Mouse (Mus musculus) erythroblast, adult 5-6 weeks (primary cell): ENCODE measurements around the gene A630095N17Rik. TPM values are rescaled to one million over a fixed set of nuclear protein-coding genes. Genes with fewer than 3 reads are reported as not detected.
A peak's percentile ranks its signal among the peaks of the same experiment; 100 is the strongest.

ENCODE experiments used
- ATAC-seq: replicated peaks from 2 replicates; pipeline ENCODE4 v1.8.0; 2016; ENCODE audit warnings: moderate number of reproducible peaks, mild to moderate bottlenecking, moderate TSS enrichment, inconsistent platforms; ENCODE audit not compliant: poor library complexity, low FRiP score, severe bottlenecking
- total RNA-seq, 2 experiments: library from RNA; stranded (forward) in 1 of 2; stranded (reverse) in 1 of 2; fragments of 150-400 nt in 1 of 2; fragments of 200-764, 138-1000 nt in 1 of 2; gene quantifications; 2 replicates each; pipeline versions ENCODE4 v1.2.3 to v1.2.4; 2015 to 2017; ENCODE audit warnings: low replicate concordance in 2 of 2

Gene A630095N17Rik
- total RNA-seq, 2 experiments from 2014 or later, result not detected

- ATAC-seq, result peak; percentile 64
Observed at GRCm38 (mm10) chr1:75216797-75217585, 14.9 kb downstream of the A630095N17Rik start.

GRCm38 (mm10) chr1:75215785-75216184 is 16.1 kb downstream of the A630095N17Rik start:
- ATAC-seq, result no peak

DNA sequence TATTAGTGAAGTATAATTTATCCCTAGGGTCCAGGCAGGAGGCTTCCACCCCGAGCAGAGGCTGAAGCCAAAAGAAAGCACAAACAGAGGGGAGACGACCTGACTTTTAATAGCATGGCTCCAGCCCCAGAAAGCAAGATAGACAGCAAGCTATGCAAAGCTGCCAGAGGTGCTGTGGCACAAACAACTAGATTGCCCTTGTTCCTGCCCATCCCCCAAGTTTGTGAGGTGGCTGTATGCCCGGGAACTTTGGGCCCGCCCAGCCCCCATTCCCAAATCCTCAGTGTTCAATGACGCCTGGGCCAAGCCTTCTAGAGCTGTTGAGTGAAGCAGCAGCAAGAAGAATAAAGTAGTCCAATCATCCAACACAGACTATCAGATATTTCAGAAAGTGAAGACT is 17.0 kb downstream of the A630095N17Rik start:
- ATAC-seq, result no peak

DNA sequence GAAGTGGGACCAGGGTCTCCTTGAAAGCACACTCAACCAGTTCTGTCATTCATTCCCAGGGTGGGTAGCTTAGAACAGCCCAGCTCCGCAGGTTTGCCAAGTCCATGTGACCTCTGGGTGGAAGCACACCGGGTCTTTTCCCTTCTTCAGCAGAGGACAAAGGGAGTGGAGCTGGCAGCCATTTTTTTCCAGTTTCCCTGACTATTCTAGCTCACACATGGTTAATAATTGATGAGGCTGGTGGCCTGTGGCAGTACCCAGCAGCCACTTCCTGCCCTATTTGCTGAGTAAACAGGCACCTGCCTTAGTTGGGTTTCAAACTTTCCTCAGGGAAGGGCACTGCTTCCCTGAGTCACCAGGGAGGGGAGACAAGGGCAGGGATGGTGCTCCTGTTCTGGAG is 17.5 kb downstream of the A630095N17Rik start:
- ATAC-seq, result no peak

GRCm38 (mm10) chr1:75213096-75213495 is 18.8 kb downstream of the A630095N17Rik start:
- no peak for ATAC-seq

DNA sequence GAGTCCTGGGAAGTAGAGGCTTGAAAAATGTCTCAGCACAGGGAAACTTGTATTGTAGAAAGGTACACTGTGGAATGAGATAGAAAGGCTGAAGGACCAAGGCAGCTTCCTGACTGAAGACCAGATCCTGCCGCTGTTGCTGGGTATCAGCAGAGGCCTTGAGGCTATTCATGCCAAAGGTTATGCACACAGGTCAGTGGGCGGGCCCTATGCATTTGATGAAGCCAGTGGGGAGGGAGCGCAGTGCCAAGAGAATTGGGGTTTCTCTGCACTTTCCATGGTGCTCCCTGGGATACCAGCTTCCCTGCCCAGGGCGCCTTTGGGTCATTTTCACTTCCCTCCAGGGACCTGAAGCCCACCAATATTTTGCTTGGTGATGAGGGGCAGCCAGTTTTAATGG is 19.4 kb downstream of the A630095N17Rik start:
- ATAC-seq, result no peak

- 0 out of 2 replicates have a peak, but pooled peaks have one; percentile 0 for ATAC-seq
Observed at GRCm38 (mm10) chr1:75211141-75211708, 20.7 kb downstream of the A630095N17Rik start.

DNA sequence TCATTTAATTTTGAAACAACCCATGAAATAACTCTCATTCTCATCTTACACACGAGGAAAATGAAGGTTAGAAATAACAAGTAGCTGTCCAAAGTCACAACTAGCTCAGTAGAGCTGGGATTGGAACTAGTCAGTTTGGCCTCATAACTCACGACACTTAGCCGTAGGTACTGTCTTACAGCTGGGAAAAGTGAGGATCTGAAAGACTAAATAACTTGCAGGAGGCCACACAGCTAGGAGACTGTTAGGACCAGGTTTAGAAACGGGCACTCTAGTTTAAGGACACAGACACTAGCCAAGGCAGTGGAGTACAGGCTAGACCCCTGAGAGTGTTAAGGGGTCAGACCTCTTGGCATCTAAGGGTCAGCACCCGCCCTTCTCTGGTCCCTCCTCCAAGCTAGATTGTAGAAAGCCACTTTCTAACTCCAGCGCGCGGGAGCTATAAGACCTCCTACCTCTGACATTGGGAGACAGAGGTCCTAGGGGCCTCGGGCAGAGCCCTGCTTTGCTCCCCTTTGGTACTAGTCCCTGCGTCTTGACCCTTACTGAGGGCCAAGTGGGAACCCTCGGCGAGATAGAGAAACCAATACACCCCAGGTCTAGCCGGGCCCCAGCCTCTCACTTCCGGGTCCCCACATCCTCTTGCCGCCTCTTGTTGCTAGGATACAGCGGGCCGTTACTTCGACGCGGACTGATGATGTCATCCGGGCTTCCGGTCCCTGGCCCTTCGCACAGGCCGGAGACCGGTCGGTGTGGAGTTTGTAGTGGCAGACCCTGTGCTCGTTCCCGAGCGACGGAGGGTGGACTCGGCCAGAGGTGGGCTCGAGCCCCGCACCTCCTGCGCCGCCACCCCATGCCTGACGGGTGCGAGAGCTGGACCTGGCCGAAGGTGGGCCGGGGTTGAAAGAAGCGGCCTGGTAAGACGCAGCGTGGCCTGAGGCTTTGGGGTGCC is 21.5 kb downstream of the A630095N17Rik start, which contains the start of the genes Glb1l and Stk16:
Gene Glb1l (minus strand): TSS at position 678 of the 952 bp plus-strand sequence.
Gene Stk16 (plus strand): TSS at position 703 of the 952 bp plus-strand sequence.
- ATAC-seq, result peak; percentile 83

DNA sequence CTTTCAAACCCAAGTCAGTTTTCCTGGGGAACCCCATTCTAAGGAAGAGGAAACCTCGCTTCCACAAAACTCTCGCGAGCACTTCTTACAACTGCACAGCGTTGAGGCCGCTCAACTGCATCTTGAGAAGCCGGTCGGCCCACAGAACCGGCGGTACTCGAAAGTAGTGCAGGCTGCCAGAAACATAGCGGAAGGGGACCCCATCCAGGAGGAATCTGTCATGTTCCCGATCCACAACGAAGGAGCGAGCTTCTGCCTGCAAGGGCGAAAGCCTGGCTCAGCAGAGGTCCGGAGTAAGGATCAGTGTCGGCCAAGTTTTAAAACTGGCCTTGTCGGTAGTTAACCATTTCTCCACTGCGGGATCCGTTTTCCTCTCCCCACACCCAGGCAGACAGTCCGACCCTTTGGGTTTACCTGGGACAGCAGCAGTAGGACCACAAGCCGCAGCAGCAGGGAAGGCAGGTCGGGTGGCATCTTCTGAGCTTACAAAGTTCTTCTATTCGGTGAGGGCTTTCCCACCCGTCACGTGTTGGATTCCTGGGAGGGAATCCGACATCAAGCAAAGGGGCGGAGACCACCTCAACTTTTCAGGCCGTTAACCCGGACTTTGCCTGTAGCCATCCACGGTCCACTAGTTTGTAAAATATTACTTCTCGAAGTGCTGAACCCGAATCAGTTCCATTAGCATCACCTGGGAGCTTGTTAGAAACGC is 22.8 kb downstream of the A630095N17Rik start:
- peak; percentile 29; the same call in 1 of the 2 replicates for ATAC-seq

GRCm38 (mm10) chr1:75201236-75201635 is 30.7 kb downstream of the A630095N17Rik start:
- ATAC-seq, result no peak

GRCm38 (mm10) chr1:75192452-75192851 is 39.5 kb downstream of the A630095N17Rik start:
- peak; percentile 48 for ATAC-seq

DNA sequence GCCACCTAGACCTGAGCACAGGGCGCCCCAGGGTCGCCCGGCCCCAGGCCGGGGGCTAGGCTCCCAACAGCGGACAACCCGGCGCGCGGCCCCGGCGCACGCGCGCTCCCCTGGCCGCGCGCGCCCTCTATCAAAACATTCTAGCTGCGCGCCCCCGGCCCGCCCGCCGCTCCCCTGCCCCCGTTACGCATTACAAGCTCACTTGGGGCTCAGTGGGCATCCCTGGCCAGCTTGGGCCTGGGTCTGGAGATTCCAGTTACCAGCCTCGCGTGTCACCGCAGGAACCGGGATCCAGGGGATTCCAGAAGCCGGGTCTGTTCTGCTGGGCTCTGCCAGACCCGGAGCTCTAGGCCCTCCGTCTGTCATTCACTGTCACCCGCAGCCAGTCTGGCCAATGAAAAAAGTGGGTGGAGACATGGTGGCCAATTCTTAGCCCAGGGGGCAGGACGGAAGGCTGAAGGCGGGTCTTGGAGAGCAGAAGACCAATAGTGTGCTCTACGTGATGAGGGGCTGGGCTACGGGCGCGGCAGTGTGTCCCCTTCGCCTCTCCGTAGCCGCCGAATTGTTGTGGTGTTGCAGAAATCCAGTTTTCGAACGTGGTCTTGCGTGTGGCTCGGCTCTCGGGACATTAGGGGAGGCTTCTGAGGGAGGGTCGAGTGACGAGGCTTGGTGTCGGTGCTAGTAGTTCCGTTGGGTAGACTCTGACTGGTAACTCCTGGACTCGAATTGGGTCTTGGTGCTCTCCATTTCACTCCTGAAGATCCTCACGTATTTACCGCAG is 40.1 kb downstream of the A630095N17Rik start, which contains the start of the genes Ankzf1 and Atg9a:
Gene Ankzf1 (plus strand): TSS at position 530 of the 781 bp plus-strand sequence.
Gene Atg9a (minus strand): TSS at position 575 of the 781 bp plus-strand sequence.
- ATAC-seq, result peak; percentile 91

- ATAC-seq, result peak; percentile 8
Observed at GRCm38 (mm10) chr1:75191258-75191621, 40.7 kb downstream of the A630095N17Rik start.

DNA sequence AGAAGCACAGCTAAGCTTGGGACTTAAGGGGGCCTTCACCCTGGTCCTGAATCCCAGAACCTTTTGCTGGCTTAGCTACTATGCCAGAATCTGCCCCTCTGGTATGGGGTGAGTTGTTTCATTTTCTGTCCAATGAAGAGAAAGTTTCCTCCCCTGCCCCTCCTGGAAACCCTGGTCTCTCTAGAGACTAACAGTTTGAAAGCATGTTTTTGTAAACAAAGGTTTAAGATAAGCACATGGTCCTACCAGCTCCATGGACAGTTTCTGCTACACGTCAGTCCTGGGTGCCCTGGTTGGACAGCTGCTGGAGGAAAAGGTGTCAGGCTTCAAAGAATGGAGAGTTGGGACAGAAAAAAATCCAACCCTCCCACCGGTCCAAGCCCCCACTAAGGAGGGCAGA is 41.3 kb downstream of the A630095N17Rik start:
- peak; percentile 58 for ATAC-seq

- no peak for ATAC-seq
Observed at GRCm38 (mm10) chr1:75187914-75188483, 43.9 kb downstream of the A630095N17Rik start.

- ATAC-seq, result no peak
Observed at GRCm38 (mm10) chr1:75187126-75187525, 44.8 kb downstream of the A630095N17Rik start.

DNA sequence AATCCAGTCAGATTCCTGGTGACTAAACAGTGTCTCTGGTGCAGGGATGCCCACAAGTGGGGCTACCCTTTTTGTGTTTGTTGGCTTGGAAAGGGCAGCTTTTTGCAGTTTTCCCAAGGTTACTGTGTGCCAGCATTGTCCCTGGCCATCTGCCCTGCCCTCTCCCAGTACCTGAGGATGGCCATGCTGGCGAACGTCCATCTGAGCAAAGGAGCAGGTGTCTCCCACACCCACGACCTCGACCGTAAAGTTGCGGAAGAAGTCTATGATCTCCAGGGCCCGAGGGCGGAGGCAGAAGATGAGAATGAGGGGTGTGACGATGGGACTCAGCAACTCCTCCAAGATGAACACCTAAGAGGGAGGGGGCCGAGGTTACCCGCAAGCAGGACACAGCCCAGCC is 46.4 kb downstream of the A630095N17Rik start:
- no peak for ATAC-seq

DNA sequence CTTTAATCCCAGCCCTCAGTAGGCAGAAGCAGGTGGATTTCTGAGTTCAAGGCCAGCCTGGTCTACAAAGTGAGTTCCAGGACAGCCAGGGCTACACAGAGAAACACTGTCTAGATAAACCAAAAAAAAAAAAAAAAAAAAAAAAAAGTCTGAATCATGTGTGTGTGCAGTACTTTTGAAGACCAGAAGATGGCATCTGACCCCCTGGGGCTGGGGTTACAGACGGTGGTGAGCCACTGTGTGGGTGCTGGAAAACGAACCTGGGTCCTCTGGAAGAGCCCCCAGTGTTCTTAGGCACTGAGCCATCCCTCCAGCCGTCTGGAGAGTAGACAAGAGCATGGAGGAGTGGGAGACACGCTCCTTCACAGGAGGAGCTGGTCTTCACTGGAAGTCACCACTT is 49.7 kb downstream of the A630095N17Rik start:
- no peak for ATAC-seq
